Mouse (Mus musculus): ENCODE results near the gene Pnpla1.
"Not testable (repeated sequence)": the region's sequence is repeated elsewhere in the genome, so short reads cannot be mapped to it uniquely, and the experiment has no call there.

GRCm38 (mm10) chr17:28816326-28816725, 41.9 kb upstream of the Pnpla1 start:
- TF ChIP-seq POLR2A (IDR thresholded peaks at IDR 0.05; ENCODE audit: borderline replicate concordance, extremely low read depth, insufficient read depth, insufficient read length, poor library complexity, severe bottlenecking); CTCF (IDR thresholded peaks at IDR 0.05; ENCODE audit: borderline replicate concordance, extremely low read depth, insufficient read depth, insufficient read length): not testable (repeated sequence)

Data from brain, embryonic 14.5 days (tissue).